Mouse (Mus musculus) cerebellum, adult 2 months (tissue): ENCODE results near the gene Sae1.

Source experiments
- CTCF ChIP-seq: fragments of 200-500 bp; IDR thresholded peaks from 2 replicates; pipeline ENCODE4 v1.5.1; 2011; ENCODE audit warnings: low read depth, mild to moderate bottlenecking, control low read depth, low read length, moderate library complexity, borderline replicate concordance; ENCODE audit not compliant: insufficient read depth
- POLR2A ChIP-seq: fragments of 200-500 bp; IDR thresholded peaks from 2 replicates; pipeline ENCODE4 v1.6.1; 2011; ENCODE audit warnings: low read length, control low read depth, borderline replicate concordance; ENCODE audit not compliant: insufficient read depth

- no peak for TF ChIP-seq CTCF
- no peak for TF ChIP-seq POLR2A
Measured at GRCm38 (mm10) chr7:16280721-16281120, 106.9 kb downstream of the Sae1 start.
